Mouse (Mus musculus) adrenal gland, postnatal 14 days (tissue): ENCODE measurements around the gene Ttc7b. TPM values are rescaled to one million over a fixed set of nuclear protein-coding genes. Genes with fewer than 3 reads are reported as not detected.

Experiments
- DNase-seq: peaks from one replicate; pipeline ENCODE4 v3.0.0; 2021; ENCODE audit warnings: mixed read lengths
- total RNA-seq: library from RNA; stranded (reverse); gene quantifications from 2 replicates; pipeline ENCODE4 v1.2.3, GENCODE M21; 2021

Gene Ttc7b
- total RNA-seq, 1 experiment from 2014 or later: 72.5 TPM

DNA sequence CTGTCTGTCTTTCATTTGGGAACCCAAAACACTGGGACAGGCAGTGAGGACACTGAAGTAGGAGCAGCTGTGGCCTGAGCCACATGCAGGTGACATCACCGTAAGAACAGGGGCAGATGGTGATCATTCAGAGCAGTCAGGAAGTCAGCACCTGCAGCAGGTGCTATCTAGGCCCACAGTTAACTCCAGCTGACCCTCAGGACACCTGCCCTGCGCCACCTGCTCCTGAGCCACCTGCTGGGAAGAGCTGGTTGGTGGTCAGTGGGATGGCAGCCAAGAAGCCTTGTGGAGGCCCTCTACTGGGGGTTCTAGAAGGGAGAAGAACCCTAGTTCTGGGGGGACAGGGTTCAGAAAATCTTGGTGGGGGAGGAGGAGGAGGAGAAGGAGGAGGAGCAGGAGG, 216.3 kb downstream of the Ttc7b start:
- no peak for DNase-seq

DNA sequence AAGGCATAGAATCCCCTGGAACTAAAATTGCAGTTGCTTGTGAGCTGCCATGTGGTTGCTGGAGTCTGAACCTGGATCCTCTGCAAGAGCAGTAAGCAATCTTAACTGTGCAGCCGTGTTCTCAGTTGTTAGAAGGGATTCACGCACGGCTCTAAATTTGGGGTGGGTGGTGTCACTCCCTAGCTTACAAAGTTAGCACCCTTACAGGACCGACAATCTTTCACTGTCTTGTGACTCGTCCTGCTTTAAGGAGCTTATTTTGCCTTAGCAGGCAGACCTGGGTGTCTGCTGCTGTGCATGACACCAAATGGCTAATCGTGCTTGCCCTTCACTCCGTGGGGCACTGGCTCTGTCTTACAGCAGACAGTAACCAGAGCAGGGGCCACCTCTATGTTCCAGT, 217.5 kb downstream of the Ttc7b start:
- DNase-seq: no peak

GRCm38 (mm10) chr12:100300446-100300845, 220.2 kb downstream of the Ttc7b start:
- no peak for DNase-seq

- DNase-seq: peak; percentile 55
These were observed 221.3 kb downstream of the Ttc7b start for GRCm38 (mm10) chr12:100299322-100299726.

DNA sequence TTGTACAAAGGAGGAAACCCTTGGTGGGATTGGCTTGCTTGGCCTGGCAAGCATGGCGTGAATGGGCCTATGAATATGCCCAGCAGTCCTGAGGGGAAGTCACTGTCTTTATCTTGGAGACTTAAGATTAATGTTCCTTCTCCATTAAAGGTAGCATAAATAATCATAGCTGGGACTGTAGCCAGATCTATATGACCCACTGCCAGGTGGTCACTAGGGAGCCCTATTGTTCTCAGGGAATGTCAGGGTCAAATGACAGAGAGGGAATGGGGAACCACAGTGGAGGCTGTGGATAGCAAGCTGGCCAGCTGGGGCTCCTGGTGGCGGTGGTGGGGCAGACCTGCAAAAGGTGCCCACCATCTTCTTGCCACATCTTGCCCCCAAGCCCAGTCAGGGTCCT, 221.8 kb downstream of the Ttc7b start:
- DNase-seq: no peak

GRCm38 (mm10) chr12:100297961-100298360, 222.7 kb downstream of the Ttc7b start:
- no peak for DNase-seq

DNA sequence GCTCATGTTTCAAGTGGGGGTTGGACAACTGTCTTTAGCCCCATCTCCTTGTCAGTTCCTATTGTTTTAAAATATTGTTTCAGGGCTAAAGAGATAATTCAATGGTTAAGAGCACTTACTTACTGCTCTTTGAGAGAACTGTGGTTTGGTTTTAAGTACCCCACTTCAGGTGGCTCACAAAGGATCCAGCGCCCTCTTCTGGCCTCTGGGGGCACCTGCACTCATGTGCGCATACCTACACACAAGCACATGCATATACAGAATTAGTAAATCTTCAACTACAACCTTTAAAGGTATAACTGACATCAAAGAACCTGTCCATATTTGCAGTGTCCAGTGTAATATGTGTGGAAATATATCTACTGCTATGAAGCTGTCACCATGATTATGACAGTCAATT, 226.2 kb downstream of the Ttc7b start:
- DNase-seq: no peak

DNA sequence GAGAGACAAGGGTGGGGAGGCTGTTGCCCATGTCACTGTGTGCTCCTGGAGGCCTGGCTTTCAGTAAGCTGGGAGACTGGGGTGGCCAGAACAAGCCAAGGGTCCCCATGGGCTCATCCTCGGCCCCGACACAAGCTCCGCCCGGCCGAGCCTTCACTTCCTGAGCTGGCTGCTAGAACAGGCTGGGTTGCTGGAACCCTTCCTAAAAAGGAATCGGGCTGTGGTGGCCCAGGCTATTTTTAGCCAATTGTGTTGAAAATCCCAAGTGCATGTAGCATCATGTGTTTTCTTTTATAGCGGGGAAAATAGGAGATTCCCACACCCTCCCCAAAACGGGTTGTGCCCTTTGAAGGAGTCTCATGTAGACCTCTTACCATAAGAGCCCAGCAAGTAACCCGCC, 226.7 kb downstream of the Ttc7b start:
- peak; percentile 40 for DNase-seq

GRCm38 (mm10) chr12:100290711-100291685, 229.6 kb downstream of the Ttc7b start:
- peak; percentile 39 for DNase-seq

DNA sequence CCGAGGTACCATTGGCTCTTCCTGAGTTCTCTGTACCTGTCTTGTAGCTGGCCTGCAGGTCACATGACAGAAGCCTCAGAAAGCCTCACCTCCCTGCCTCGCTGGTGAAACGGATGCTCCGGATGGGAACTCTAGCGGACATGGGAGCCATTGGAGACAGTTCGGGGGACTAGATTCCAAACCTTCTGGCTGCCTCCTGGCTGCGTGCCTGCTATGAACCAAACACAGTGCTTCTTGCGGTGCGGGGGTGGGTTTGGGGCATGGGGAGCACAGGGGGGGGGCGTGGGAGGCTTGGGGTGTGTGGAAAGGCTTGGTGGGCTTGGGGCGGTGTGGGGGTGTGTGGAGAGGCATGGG, 230.5 kb downstream of the Ttc7b start:
- DNase-seq: peak; percentile 27

GRCm38 (mm10) chr12:100289267-100290177, 231.1 kb downstream of the Ttc7b start:
- peak; percentile 87 for DNase-seq

GRCm38 (mm10) chr12:100288018-100288417, 232.6 kb downstream of the Ttc7b start:
- DNase-seq: no peak

GRCm38 (mm10) chr12:100287565-100287964, 233.1 kb downstream of the Ttc7b start:
- DNase-seq: no peak

DNA sequence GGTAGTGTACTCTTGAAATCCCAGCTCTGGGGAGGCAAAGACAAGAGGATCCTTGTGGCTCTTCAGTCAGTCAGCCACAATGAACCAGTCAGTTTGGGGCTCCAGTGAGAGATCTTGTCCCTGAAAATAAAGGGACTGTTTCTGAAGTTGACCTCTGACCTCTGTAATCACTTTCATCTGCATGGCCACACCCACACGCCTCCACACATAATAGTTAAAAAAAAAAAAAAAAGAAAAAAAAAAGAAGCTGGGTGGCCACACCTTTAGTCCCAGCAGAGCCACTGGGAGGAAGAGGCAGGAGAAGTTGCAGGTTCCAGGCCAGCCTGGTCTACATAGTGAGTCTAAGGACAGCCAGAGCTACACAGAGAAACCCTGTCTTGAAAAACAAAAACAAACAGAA, 237.3 kb downstream of the Ttc7b start:
- DNase-seq: no peak

DNA sequence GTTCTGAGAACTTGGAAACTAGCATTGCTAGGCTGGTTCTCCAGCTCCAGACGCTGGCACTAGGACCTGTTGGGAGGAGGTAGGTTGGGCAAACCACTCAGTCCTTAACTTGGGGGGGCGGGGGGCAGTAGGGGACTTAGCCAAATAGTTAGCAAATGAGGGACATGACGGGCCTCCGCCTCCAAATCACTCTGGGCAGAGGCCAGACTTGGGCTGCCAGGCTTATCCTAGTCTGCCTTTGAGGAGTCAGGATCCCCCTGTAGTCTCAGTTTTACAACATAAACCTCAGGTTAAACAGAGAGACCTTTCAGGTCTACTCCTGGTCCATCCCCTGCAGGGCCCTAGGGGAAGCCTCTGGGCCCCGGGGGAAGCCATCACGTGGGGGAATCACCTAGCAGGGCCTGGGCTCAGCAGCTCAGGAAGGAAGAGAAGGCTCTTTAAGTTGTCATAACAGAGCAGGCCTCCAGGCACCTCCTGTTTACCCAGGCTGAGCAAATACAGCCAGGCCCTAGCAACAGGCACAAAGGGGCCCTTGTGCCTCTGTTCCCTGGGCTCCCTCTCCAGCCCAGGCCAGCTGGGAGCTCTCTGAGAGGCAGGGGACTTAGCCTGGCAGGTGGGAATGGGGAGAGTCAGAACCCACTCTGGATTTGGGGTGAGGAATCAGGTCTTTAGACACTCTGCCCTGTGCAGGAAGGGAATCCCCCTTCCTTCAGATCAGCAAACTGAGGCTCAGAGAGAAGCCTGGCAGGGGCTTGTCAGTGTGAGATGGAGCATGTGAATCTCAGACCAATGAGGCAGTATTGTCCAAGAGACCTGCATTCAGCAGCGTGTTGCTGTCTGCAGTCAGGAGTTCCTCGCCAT, 238.4 kb downstream of the Ttc7b start:
- peak; percentile 33 for DNase-seq

DNA sequence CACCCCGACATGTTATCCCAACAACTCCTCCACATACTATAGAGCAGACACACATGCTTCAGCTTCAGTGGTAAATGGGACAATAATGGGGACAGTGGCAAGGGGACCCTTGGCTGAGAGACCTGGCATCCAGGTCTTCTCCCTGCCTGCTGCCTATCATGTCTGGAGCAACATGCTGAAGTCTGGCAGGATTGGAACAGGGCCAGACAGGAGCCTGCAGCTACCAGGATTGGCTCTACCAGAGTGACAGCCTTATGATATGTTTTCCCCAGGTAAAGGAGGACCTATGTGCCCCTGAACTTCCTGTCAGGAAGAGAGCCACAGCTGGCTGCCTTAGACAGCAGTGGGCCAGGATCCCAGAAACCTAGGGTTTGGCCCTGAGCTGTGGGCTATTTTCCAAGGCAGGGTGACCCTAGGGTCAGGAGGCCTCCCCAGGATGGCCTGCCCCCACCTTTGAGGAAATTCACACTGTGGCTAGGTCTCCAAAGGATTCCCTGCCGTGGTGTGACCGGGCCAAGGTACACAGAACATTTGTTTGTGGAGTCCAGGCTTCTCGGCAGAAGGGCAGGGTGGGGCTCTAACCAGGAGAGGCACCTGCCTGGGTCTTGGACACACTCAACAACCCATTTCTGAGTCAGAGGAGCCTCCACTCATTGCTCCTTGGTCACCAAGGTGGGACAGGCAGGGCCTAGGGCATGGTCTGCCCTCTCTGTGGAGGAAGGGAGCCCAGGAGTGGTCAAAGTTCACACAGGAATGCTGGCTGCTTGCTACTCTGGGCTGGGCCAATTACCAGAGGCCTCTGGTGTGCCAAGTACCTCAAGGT, 239.4 kb downstream of the Ttc7b start:
- DNase-seq: peak; percentile 71

GRCm38 (mm10) chr12:100279898-100280297, 240.7 kb downstream of the Ttc7b start:
- DNase-seq: no peak

- no peak for DNase-seq
These were observed 242.3 kb downstream of the Ttc7b start for GRCm38 (mm10) chr12:100278358-100278757.

DNA sequence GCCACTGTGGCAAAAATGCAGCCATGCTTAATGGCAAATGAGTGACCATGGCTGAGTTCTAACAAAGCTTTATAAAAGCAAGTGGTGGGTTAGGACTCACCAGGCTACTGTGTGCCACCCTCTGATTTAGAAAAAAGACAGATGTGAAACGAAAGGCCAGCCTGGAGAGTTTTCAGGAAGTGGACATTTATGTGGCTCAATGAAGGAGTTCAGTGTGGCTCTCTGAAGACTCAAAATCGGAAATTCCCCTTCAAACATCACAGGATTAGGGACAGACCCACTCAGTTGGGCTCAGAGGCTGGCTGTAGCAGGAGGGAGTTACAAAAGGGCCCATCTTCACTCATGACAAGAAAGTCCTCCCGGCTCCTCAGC, 243.1 kb downstream of the Ttc7b start:
- no peak for DNase-seq

DNA sequence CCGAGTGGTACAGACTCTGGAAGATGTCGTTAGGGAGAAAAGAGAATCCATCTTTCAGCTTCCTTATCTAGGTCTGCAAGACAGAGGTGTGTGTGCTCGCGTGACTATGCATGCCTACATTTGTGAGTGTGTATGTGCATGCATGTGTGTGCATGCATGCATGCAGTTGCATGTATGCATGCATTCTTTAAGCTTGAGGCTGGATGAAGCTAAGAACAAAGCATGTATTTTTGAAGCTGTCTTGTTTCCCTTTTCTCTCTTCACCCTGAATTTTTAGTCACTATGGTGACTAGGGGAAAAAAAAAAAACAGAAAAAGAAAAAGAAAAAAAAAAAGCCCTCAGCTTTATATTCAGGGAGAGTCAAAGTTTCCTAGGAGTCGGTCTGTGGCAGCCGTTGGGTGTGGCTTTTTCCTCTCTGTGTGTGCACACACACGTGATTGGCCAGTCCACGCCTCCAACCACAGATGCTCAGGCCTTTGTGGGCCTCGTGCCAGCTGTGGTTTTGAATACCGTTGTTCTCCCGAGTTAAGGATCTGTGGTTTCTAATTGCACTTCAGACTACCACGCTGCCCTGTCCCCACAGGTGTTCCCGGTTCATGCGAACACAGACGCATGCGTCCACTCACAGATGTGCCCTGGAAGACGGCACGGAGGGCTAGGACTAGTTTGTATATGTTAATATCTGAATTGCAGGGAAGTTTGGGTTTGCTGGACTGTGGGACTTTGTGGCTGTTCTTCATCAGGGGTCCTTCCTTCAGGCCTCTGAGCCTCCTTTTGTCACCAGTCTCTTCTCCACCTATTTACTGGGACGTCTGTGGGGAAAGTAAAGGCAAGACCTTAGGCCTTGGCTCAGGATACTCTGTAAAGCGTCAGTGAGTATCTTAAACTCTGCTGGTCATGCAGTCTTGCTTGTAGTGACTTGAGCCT, 243.8 kb downstream of the Ttc7b start:
- DNase-seq: peak; percentile 59
